Mouse (Mus musculus) hindbrain, embryonic 15.5 days (tissue): Measurements from ENCODE around the gene Iqschfp. TPM values are rescaled to one million over a fixed set of nuclear protein-coding genes. Genes with fewer than 3 reads are reported as not detected.

ENCODE experiments used
- ATAC-seq: fragments of 200-750 bp; cut with Nextera tagmentation; 2 replicates; pipeline ENCODE4 v1.8.0; 2017; ENCODE audit warnings: low read depth, moderate number of reproducible peaks, moderate TSS enrichment; ENCODE audit not compliant: low FRiP score
- H3K27ac ChIP-seq: fragments of 300-500 bp; sonication (generic); replicated peaks from 2 replicates; pipeline ENCODE4 v1.5.1; 2015; ENCODE audit warnings: mild to moderate bottlenecking, inconsistent platforms
- H3K27me3 ChIP-seq: fragments of 300-500 bp; sonication (generic); 2 replicates; pipeline ENCODE4 v1.6.1; 2015; ENCODE audit warnings: control low read depth, inconsistent platforms
- H3K36me3 ChIP-seq: fragments of 300-500 bp; sonication (generic); 2 replicates; pipeline ENCODE4 v1.6.1; 2015; ENCODE audit warnings: control low read depth, inconsistent platforms
- H3K4me1 ChIP-seq: fragments of 300-500 bp; sonication (generic); replicated peaks from 2 replicates; pipeline ENCODE4 v1.6.1; 2015; ENCODE audit warnings: control low read depth, inconsistent platforms
- H3K4me2 ChIP-seq: fragments of 300-500 bp; sonication (generic); 2 replicates; pipeline ENCODE4 v1.6.1; 2015; ENCODE audit warnings: moderate library complexity, mild to moderate bottlenecking, inconsistent platforms
- H3K4me3 ChIP-seq: fragments of 300-500 bp; sonication (generic); 2 replicates; pipeline ENCODE4 v1.5.1; 2015; ENCODE audit warnings: mild to moderate bottlenecking, inconsistent platforms
- H3K9ac ChIP-seq: fragments of 300-500 bp; sonication (generic); 2 replicates; pipeline ENCODE4 v1.6.1; 2015; ENCODE audit warnings: inconsistent platforms
- H3K9me3 ChIP-seq: fragments of 300-500 bp; sonication (generic); 2 replicates; pipeline ENCODE4 v1.6.1; 2016; ENCODE audit warnings: control low read depth, inconsistent platforms
- WGBS: fragments of 180-500 bp; shearing (Covaris S2); methylation state at CpG from one replicate; pipeline ENCODE4 v1.1.7; 2015; 5-methylcytosine and 5-hydroxymethylcytosine counted together
- polyA plus RNA-seq: library from polyadenylated mRNA; unstranded; fragments of >200 nt; fragmentation: Nextera tagmentation; extraction: Ambion mirVana; gene quantifications from 2 replicates; pipeline ENCODE4 v1.2.1, GENCODE M21; 2015

Gene Iqschfp
- polyA plus RNA-seq, 1 experiment from 2014 or later = 7.3 TPM

GRCm38 (mm10) chr3:68562838-68563237 is 670.8 kb downstream of the Iqschfp start:
- no peaks in the 10 kb centered on the region for H3K36me3 ChIP-seq
- no peak overlapping the region for H3K27ac ChIP-seq
- no peaks in the 10 kb centered on the region for H3K9me3 ChIP-seq
- no peak overlapping the region for H3K4me2 ChIP-seq
- no peaks in the 10 kb centered on the region for H3K27me3 ChIP-seq
- H3K4me3 ChIP-seq = no peak overlapping the region
- H3K9ac ChIP-seq = no peak overlapping the region
- ATAC-seq = no peak
- peaks cover 26% of the 10 kb centered on the region for H3K4me1 ChIP-seq
- 58% methylated on average over 2 of the region's 2 CpGs for WGBS

GRCm38 (mm10) chr3:68563922-68564321 is 671.9 kb downstream of the Iqschfp start:
- Histone ChIP-seq H3K9me3 (no peaks in the 10 kb centered on the region), H3K4me3 (no peak overlapping the region), H3K27me3 (no peaks in the 10 kb centered on the region), H3K9ac (no peak overlapping the region), H3K36me3 (no peaks in the 10 kb centered on the region), H3K4me2 (no peak overlapping the region), H3K27ac (peak overlapping the region; percentile 32; the same call in 1 of the 2 replicates), H3K4me1 (peaks cover 26% of the 10 kb centered on the region)
- peak; percentile 70; the same call in 1 of the 2 replicates for ATAC-seq
- 51% methylated on average over 8 of the region's 8 CpGs for WGBS

- H3K4me3 ChIP-seq = no peak overlapping the region
- 53% methylated on average over 10 of the region's 10 CpGs for WGBS
- H3K4me1 ChIP-seq = peaks cover 24% of the 10 kb centered on the region
- no peaks in the 10 kb centered on the region for H3K27me3 ChIP-seq
- peak; percentile 73; the same call in 1 of the 2 replicates for ATAC-seq
- H3K27ac ChIP-seq = no peak overlapping the region
- H3K9me3 ChIP-seq = no peaks in the 10 kb centered on the region
- no peaks in the 10 kb centered on the region for H3K36me3 ChIP-seq
- no peak overlapping the region for H3K9ac ChIP-seq
- no peak overlapping the region for H3K4me2 ChIP-seq
Measured at GRCm38 (mm10) chr3:68564978-68565674, 673.1 kb downstream of the Iqschfp start.

- Histone ChIP-seq H3K36me3 (no peaks in the 10 kb centered on the region), H3K4me2 (no peak overlapping the region), H3K27ac (no peak overlapping the region), H3K27me3 (no peaks in the 10 kb centered on the region), H3K9me3 (no peaks in the 10 kb centered on the region), H3K9ac (no peak overlapping the region), H3K4me1 (peaks cover 23% of the 10 kb centered on the region), H3K4me3 (no peak overlapping the region)
- 34% methylated on average over 4 of the region's 4 CpGs for WGBS
- ATAC-seq = no peak
Measured at GRCm38 (mm10) chr3:68565675-68566055, 673.6 kb downstream of the Iqschfp start.

- Histone ChIP-seq H3K9ac (no peak overlapping the region), H3K4me1 (peaks cover 26% of the 10 kb centered on the region), H3K36me3 (no peaks in the 10 kb centered on the region), H3K4me3 (no peak overlapping the region), H3K9me3 (no peaks in the 10 kb centered on the region), H3K4me2 (no peak overlapping the region), H3K27me3 (no peaks in the 10 kb centered on the region), H3K27ac (no peak overlapping the region)
- ATAC-seq = no peak
- WGBS = 78% methylated on average over 7 of the region's 7 CpGs
Measured at GRCm38 (mm10) chr3:68567581-68567980, 675.5 kb downstream of the Iqschfp start.

GRCm38 (mm10) chr3:68568149-68568548 is 676.1 kb downstream of the Iqschfp start:
- no peaks in the 10 kb centered on the region for H3K27me3 ChIP-seq
- H3K4me1 ChIP-seq = peaks cover 26% of the 10 kb centered on the region
- H3K9ac ChIP-seq = no peak overlapping the region
- H3K9me3 ChIP-seq = no peaks in the 10 kb centered on the region
- no peak overlapping the region for H3K4me3 ChIP-seq
- no peak overlapping the region for H3K4me2 ChIP-seq
- ATAC-seq = no peak
- no peak overlapping the region for H3K27ac ChIP-seq
- no peaks in the 10 kb centered on the region for H3K36me3 ChIP-seq
- WGBS = 78% methylated on average over 3 of the region's 3 CpGs

GRCm38 (mm10) chr3:68568716-68569115 is 676.7 kb downstream of the Iqschfp start:
- WGBS = 48% methylated on average over 7 of the region's 7 CpGs
- no peak for ATAC-seq
- no peak overlapping the region for H3K27ac ChIP-seq

GRCm38 (mm10) chr3:68570319-68570718 is 678.3 kb downstream of the Iqschfp start:
- Histone ChIP-seq H3K36me3 (no peaks in the 10 kb centered on the region), H3K4me1 (peaks cover 25% of the 10 kb centered on the region), H3K4me2 (no peak overlapping the region), H3K27ac (no peak overlapping the region), H3K9ac (no peak overlapping the region), H3K4me3 (no peak overlapping the region), H3K27me3 (no peaks in the 10 kb centered on the region), H3K9me3 (no peaks in the 10 kb centered on the region)
- no peak for ATAC-seq
- WGBS = 83% methylated on average over 4 of the region's 4 CpGs

More at GRCm38 (mm10) chr3:68568716-68569115, 676.7 kb downstream of the Iqschfp start:
- Histone ChIP-seq H3K27me3 (no peaks in the 10 kb centered on the region), H3K4me3 (no peak overlapping the region), H3K4me1 (peaks cover 23% of the 10 kb centered on the region), H3K4me2 (no peak overlapping the region), H3K9ac (no peak overlapping the region), H3K36me3 (no peaks in the 10 kb centered on the region), H3K9me3 (no peaks in the 10 kb centered on the region)

GRCm38 (mm10) chr3:68572249-68573225 is 680.5 kb downstream of the Iqschfp start:
- ATAC-seq = peak; percentile 92
- Histone ChIP-seq H3K9me3 (no peaks in the 10 kb centered on the region), H3K4me2 (peak overlapping the region; percentile 61), H3K27ac (peak overlapping the region; percentile 98), H3K36me3 (no peaks in the 10 kb centered on the region), H3K27me3 (no peaks in the 10 kb centered on the region), H3K9ac (peak overlapping the region; percentile 73), H3K4me1 (peaks cover 43% of the 10 kb centered on the region), H3K4me3 (peak overlapping the region; percentile 58)
- 4% methylated on average over 28 of the region's 28 CpGs for WGBS

GRCm38 (mm10) chr3:68573226-68573624 is 681.2 kb downstream of the Iqschfp start:
- Histone ChIP-seq H3K9ac (peak overlapping the region; percentile 73), H3K9me3 (no peaks in the 10 kb centered on the region), H3K27ac (peak overlapping the region; percentile 98), H3K4me1 (peaks cover 43% of the 10 kb centered on the region), H3K4me3 (peak overlapping the region; percentile 58), H3K27me3 (no peaks in the 10 kb centered on the region), H3K36me3 (no peaks in the 10 kb centered on the region), H3K4me2 (peak overlapping the region; percentile 61)
- 31% methylated on average over 3 of the region's 3 CpGs for WGBS
- no peak for ATAC-seq

GRCm38 (mm10) chr3:68574097-68574496 is 682.1 kb downstream of the Iqschfp start:
- peak overlapping the region; percentile 98 for H3K27ac ChIP-seq
- no peaks in the 10 kb centered on the region for H3K27me3 ChIP-seq
- peak overlapping the region; percentile 61 for H3K4me2 ChIP-seq
- ATAC-seq = no peak
- 22% methylated on average over 6 of the region's 8 CpGs for WGBS
- peak overlapping the region; percentile 58 for H3K4me3 ChIP-seq
- peak overlapping the region; percentile 73 for H3K9ac ChIP-seq
- H3K9me3 ChIP-seq = no peaks in the 10 kb centered on the region
- H3K36me3 ChIP-seq = no peaks in the 10 kb centered on the region
- peaks cover 46% of the 10 kb centered on the region for H3K4me1 ChIP-seq

GRCm38 (mm10) chr3:68574565-68574964 is 682.5 kb downstream of the Iqschfp start:
- 39% methylated on average over 8 of the region's 8 CpGs for WGBS
- Histone ChIP-seq H3K4me1 (peaks cover 50% of the 10 kb centered on the region), H3K27ac (peak overlapping the region; percentile 98)

More at GRCm38 (mm10) chr3:68574565-68574964, 682.5 kb downstream of the Iqschfp start:
- H3K9me3 ChIP-seq = no peaks in the 10 kb centered on the region
- no peaks in the 10 kb centered on the region for H3K36me3 ChIP-seq
- ATAC-seq = no peak
- no peaks in the 10 kb centered on the region for H3K27me3 ChIP-seq
- peak overlapping the region; percentile 73 for H3K9ac ChIP-seq
- H3K4me3 ChIP-seq = peak overlapping the region; percentile 58
- peak overlapping the region; percentile 61 for H3K4me2 ChIP-seq
